Mouse (Mus musculus) right cerebral cortex, postnatal 10 days (tissue): ENCODE measurements around the gene Hoxc13.

Experiments used
- DNase-seq, 2 experiments: peaks; one replicate each; pipeline ENCODE4 v3.0.0; 2021; ENCODE audit warnings: low spot score in 2 of 2

Hoxc13 gene

GRCm38 (mm10) chr15:102936279-102936972, 15.5 kb downstream of the Hoxc13 start, which contains the start of gene Hoxc12:
Gene Hoxc12 (plus strand): TSS chr15:102936757.
- DNase-seq = no peak

GRCm38 (mm10) chr15:102937036-102937666, 16.2 kb downstream of the Hoxc13 start:
- no peak for DNase-seq

- DNase-seq = no peak
Observed at GRCm38 (mm10) chr15:102939256-102940155, 18.6 kb downstream of the Hoxc13 start.

- DNase-seq = no peak
Observed at GRCm38 (mm10) chr15:102942739-102943467, 22.0 kb downstream of the Hoxc13 start.

- DNase-seq = no peak
Observed at GRCm38 (mm10) chr15:102943468-102943813, 22.5 kb downstream of the Hoxc13 start.

GRCm38 (mm10) chr15:102945185-102946077, 24.5 kb downstream of the Hoxc13 start:
- DNase-seq = no peak

- no peak for DNase-seq
Observed at GRCm38 (mm10) chr15:102947276-102947675, 26.4 kb downstream of the Hoxc13 start.

GRCm38 (mm10) chr15:102948842-102949241, 27.9 kb downstream of the Hoxc13 start:
- DNase-seq = no peak

- DNase-seq = no peak
Observed at GRCm38 (mm10) chr15:102949696-102950095, 28.8 kb downstream of the Hoxc13 start.

- no peak for DNase-seq
Observed at GRCm38 (mm10) chr15:102950877-102951276, 30.0 kb downstream of the Hoxc13 start.

- no peak for DNase-seq
Observed at GRCm38 (mm10) chr15:102953561-102953960, 32.7 kb downstream of the Hoxc13 start.

- DNase-seq = no peak
Observed at GRCm38 (mm10) chr15:102954192-102955006, 33.5 kb downstream of the Hoxc13 start, which contains the start of gene Hoxc11. Gene Hoxc11 (plus strand): TSS chr15:102954427.

- no peak for DNase-seq
Observed at GRCm38 (mm10) chr15:102955007-102955382, 34.1 kb downstream of the Hoxc13 start.

- DNase-seq = no peak
Observed at GRCm38 (mm10) chr15:102955833-102956640, 35.1 kb downstream of the Hoxc13 start.

GRCm38 (mm10) chr15:102956906-102957305, 36.0 kb downstream of the Hoxc13 start:
- no peak for DNase-seq

GRCm38 (mm10) chr15:102959663-102960191, 38.8 kb downstream of the Hoxc13 start:
- DNase-seq = no peak

GRCm38 (mm10) chr15:102961728-102962127, 40.8 kb downstream of the Hoxc13 start:
- DNase-seq = no peak

GRCm38 (mm10) chr15:102962492-102962891, 41.6 kb downstream of the Hoxc13 start:
- no peak for DNase-seq

GRCm38 (mm10) chr15:102963259-102963658, 42.4 kb downstream of the Hoxc13 start:
- DNase-seq = no peak
